Mouse (Mus musculus) kidney, postnatal 14 days (tissue): Measurements from ENCODE around the gene Ajuba.

Experiments
- DNase-seq: peaks from one replicate; pipeline ENCODE4 v3.0.0; 2022; ENCODE audit warnings: mixed read lengths

The Ajuba gene

DNA sequence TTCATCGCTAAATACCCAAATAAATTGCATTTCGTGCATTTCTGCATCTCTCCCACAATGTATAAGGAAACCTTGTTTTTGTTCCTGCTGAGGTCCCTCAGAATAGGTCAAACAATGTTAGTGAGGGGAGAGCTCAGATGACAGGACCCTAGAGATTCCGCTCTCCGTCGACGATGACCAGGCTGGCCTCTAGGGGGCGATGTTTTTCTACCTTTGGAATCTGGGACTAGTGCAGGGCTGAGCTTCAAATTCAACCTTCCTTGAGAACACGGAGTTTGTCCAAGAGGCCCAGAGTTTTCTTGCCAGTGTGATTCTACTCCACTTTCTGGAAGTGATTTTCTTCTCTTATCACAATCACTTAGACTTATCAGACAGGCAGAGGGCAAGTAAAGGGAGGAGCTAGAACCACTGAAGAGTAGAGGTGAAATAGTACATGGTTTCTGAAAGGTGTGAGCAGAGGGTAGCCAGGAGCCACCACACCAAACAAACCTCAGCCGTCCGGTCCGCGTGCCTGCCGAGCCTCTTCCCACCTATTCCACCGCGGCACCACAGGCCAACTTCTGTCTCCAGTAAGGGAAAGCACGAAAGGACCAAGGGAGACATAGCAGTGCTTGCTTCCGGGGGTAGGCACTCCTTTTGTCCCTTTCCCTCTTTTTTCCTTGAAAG, 48.8 kb downstream of the Ajuba start:
- DNase-seq: peak; percentile 87

DNA sequence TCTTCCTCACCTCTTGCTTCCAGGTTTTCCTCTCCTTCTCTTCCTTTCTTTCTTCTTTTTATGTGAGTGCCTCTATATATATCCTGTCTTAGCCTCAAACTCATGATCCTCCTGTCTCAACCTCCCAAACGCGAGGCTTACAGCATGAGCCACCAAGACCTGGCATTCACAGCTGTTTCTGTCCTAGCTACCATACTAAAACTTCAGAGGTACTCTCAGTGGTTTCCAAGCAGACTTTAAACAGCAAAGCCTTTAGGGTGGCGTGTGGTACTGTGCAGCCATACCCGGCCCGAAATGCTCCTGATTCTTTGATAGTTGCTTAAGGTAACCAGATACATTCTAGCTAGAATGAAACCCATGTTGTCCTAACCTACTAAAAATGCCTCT, 49.4 kb downstream of the Ajuba start:
- no peak for DNase-seq

DNA sequence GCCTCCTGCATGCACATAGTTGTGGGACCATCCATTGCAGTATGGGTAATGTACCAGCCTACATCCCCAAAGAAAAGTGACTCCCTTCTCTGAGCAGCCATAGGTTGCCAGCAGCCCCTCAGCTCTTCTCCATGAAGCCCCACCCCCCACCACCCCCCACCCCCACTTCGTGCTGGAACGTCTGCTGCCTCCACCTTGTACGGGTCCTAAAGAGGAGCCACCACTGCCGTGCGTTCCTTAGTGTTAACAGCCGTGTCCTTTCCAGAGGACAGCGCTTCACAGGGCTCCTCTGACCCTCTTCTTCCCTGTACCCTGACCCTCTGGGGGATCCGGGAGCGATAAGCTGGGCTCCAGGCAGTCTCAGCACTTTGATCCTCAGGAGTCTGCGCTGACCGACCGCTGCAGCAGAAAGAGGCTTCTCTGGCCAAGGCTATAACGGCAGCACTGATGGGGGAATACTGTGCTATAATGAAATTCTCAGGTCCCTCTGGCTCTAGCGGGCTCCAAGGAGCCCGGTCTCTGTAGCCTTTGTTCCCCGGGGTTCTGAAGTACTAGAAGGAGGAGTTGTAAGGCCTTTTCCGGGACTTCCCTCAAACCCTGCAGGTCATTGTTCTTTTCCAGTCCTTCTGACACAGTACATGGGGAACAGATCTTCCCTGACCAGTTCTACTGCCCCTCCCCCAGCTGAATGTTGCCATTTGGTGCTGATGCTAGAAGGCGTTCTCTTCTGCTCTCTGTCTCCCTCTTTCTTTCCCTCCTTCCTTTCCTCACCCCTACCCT, 49.9 kb downstream of the Ajuba start:
- peak; percentile 27 for DNase-seq

DNA sequence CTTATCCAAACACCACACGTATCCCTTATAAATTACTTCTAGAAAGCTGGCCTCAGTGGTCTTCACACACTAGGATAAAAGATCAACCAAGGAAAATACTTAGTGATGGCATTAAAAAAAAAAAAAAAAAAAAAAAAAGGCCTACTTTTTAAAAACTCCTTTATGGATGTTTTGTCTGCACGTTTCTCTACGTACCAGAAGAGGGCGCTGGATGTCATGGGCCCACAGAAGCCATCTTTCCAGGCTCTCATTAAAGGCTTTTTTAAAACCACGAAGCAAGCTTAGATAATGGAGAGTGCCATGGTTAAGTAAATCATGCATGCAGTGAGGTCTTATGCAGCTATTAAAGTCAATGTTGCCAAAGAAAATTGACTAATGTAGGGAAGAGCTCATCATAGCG, 53.8 kb downstream of the Ajuba start:
- DNase-seq: no peak
